Mouse (Mus musculus) stomach, embryonic 14.5 days (tissue): ENCODE data around the gene Mphosph8. TPM values are rescaled to one million over a fixed set of nuclear protein-coding genes. Genes with fewer than 3 reads are reported as not detected.

Experiments
- ATAC-seq: fragments of 200-750 bp; cut with Nextera tagmentation; 2 replicates; pipeline ENCODE4 v1.8.0; 2017; ENCODE audit warnings: low read depth, moderate TSS enrichment; ENCODE audit not compliant: insufficient number of reproducible peaks, insufficient read depth, low FRiP score
- H3K27ac ChIP-seq: fragments of 300-500 bp; sonication (generic); 2 replicates; pipeline ENCODE4 v1.5.1; 2014; ENCODE audit warnings: mild to moderate bottlenecking, low read length, moderate library complexity, mixed read lengths
- H3K27me3 ChIP-seq: fragments of 300-500 bp; sonication (generic); 2 replicates; pipeline ENCODE4 v1.6.1; 2014; ENCODE audit warnings: low read length, control low read depth, mixed read lengths; ENCODE audit not compliant: control insufficient read depth, insufficient read depth
- H3K36me3 ChIP-seq: fragments of 300-500 bp; sonication (generic); 2 replicates; pipeline ENCODE4 v1.6.1; 2014; ENCODE audit warnings: mild to moderate bottlenecking, control low read depth, low read length, moderate library complexity, mixed read lengths; ENCODE audit not compliant: control insufficient read depth, insufficient read depth
- H3K4me1 ChIP-seq: fragments of 300-500 bp; sonication (generic); 2 replicates; pipeline ENCODE4 v1.6.1; 2014; ENCODE audit warnings: low read length, control low read depth, mixed read lengths; ENCODE audit not compliant: control insufficient read depth, insufficient read depth
- H3K4me2 ChIP-seq: fragments of 300-500 bp; sonication (generic); replicated peaks from 2 replicates; pipeline ENCODE4 v1.6.1; 2014; ENCODE audit warnings: low read depth, low read length, control low read depth
- H3K4me3 ChIP-seq: fragments of 300-500 bp; sonication (generic); 2 replicates; pipeline ENCODE4 v1.5.1; 2014; ENCODE audit warnings: low read depth, low read length, control low read depth
- H3K9ac ChIP-seq: fragments of 300-500 bp; sonication (generic); replicated peaks from 2 replicates; pipeline ENCODE4 v1.6.1; 2014; ENCODE audit warnings: low read depth, mild to moderate bottlenecking, control low read depth, low read length, moderate library complexity, mixed read lengths
- H3K9me3 ChIP-seq: fragments of 300-500 bp; sonication (generic); 2 replicates; pipeline ENCODE4 v1.6.1; 2016; ENCODE audit warnings: low read depth, low read length, control low read depth; ENCODE audit not compliant: control insufficient read depth
- WGBS: fragments of 180-500 bp; shearing (Covaris S2); extraction: QIAGEN DNeasy Blood & Tissue Kit; methylation state at CpG from one replicate; pipeline ENCODE4 v1.1.7; 2014; 5-methylcytosine and 5-hydroxymethylcytosine counted together
- polyA plus RNA-seq: library from polyadenylated mRNA; unstranded; fragments of >200 nt; fragmentation: Nextera tagmentation; extraction: Ambion mirVana; gene quantifications from 2 replicates; pipeline ENCODE4 v1.2.1, GENCODE M21; 2014

Gene Mphosph8
- polyA plus RNA-seq: 30.0 and 35.9 TPM in 2 replicates

GRCm38 (mm10) chr14:56667969-56668802, at the start of gene Mphosph8:
Gene Mphosph8, plus strand, starts transcription at chr14:56668248.
- H3K9ac ChIP-seq: peak within 1 kb of the TSS; percentile 66
- peak within 1 kb of the TSS; percentile 88 for H3K27ac ChIP-seq
- peaks cover 8% of the 10 kb centered on the region; the same call in 1 of the 2 replicates for H3K4me1 ChIP-seq
- no peaks in the 10 kb centered on the region for H3K27me3 ChIP-seq
- H3K36me3 ChIP-seq: peaks cover 10% of the 10 kb centered on the region
- peak within 1 kb of the TSS; percentile 68 for H3K4me3 ChIP-seq
- ATAC-seq: peak; percentile 100
- H3K9me3 ChIP-seq: no peaks in the 10 kb centered on the region
- WGBS: under 1% methylated on average over 70 of the region's 70 CpGs
- H3K4me2 ChIP-seq: peak within 1 kb of the TSS; percentile 55

GRCm38 (mm10) chr14:56620425-56620824, 47.6 kb upstream of the Mphosph8 start:
- no peak overlapping the region for H3K27ac ChIP-seq
- H3K4me2 ChIP-seq: no peak overlapping the region
- H3K4me1 ChIP-seq: no peaks in the 10 kb centered on the region
- H3K9ac ChIP-seq: no peak overlapping the region
- ATAC-seq: no peak
- WGBS: 78% methylated on average over 8 of the region's 8 CpGs
- H3K36me3 ChIP-seq: no peaks in the 10 kb centered on the region; the same call in 1 of the 2 replicates
- no peak overlapping the region for H3K4me3 ChIP-seq
- no peaks in the 10 kb centered on the region for H3K9me3 ChIP-seq
- H3K27me3 ChIP-seq: no peaks in the 10 kb centered on the region

- Histone ChIP-seq H3K27ac (no peak overlapping the region), H3K36me3 (no peaks in the 10 kb centered on the region), H3K27me3 (no peaks in the 10 kb centered on the region), H3K9ac (no peak overlapping the region), H3K4me3 (no peak overlapping the region), H3K9me3 (no peaks in the 10 kb centered on the region), H3K4me2 (no peak overlapping the region), H3K4me1 (no peaks in the 10 kb centered on the region)
- 72% methylated on average over 4 of the region's 4 CpGs for WGBS
- ATAC-seq: 0 out of 2 replicates have a peak, but pooled peaks have one; percentile 23
Measured at GRCm38 (mm10) chr14:56626202-56626601, 41.8 kb upstream of the Mphosph8 start.

- WGBS: 84% methylated on average over 3 of the region's 3 CpGs
- ATAC-seq: no peak
Measured at GRCm38 (mm10) chr14:56628336-56628735, 39.7 kb upstream of the Mphosph8 start.

GRCm38 (mm10) chr14:56631109-56631508, 36.9 kb upstream of the Mphosph8 start:
- Histone ChIP-seq H3K36me3 (no peaks in the 10 kb centered on the region), H3K4me1 (no peaks in the 10 kb centered on the region), H3K27ac (no peak overlapping the region), H3K27me3 (no peaks in the 10 kb centered on the region), H3K4me3 (no peak overlapping the region), H3K9ac (no peak overlapping the region), H3K9me3 (no peaks in the 10 kb centered on the region), H3K4me2 (no peak overlapping the region)
- 90% methylated on average over 2 of the region's 2 CpGs for WGBS
- no peak for ATAC-seq

More at GRCm38 (mm10) chr14:56628336-56628735, 39.7 kb upstream of the Mphosph8 start:
- no peak overlapping the region for H3K4me3 ChIP-seq
- H3K4me2 ChIP-seq: no peak overlapping the region
- no peaks in the 10 kb centered on the region for H3K27me3 ChIP-seq
- H3K9me3 ChIP-seq: no peaks in the 10 kb centered on the region
- H3K36me3 ChIP-seq: no peaks in the 10 kb centered on the region
- H3K27ac ChIP-seq: no peak overlapping the region
- H3K9ac ChIP-seq: no peak overlapping the region
- no peaks in the 10 kb centered on the region for H3K4me1 ChIP-seq

- H3K27me3 ChIP-seq: no peaks in the 10 kb centered on the region
- 56% methylated on average over 7 of the region's 7 CpGs for WGBS
- H3K27ac ChIP-seq: no peak overlapping the region
- no peaks in the 10 kb centered on the region for H3K36me3 ChIP-seq
- H3K9me3 ChIP-seq: no peaks in the 10 kb centered on the region
- no peak overlapping the region for H3K9ac ChIP-seq
- no peak for ATAC-seq
- H3K4me2 ChIP-seq: no peak overlapping the region
- no peak overlapping the region for H3K4me3 ChIP-seq
- no peaks in the 10 kb centered on the region for H3K4me1 ChIP-seq
Measured at GRCm38 (mm10) chr14:56647206-56647605, 20.8 kb upstream of the Mphosph8 start.

- ATAC-seq: no peak
- Histone ChIP-seq H3K4me1 (no peaks in the 10 kb centered on the region), H3K27me3 (no peaks in the 10 kb centered on the region), H3K36me3 (no peaks in the 10 kb centered on the region), H3K27ac (no peak overlapping the region), H3K9ac (no peak overlapping the region), H3K9me3 (peaks cover 5% of the 10 kb centered on the region; the same call in 1 of the 2 replicates), H3K4me3 (no peak overlapping the region), H3K4me2 (no peak overlapping the region)
Measured at GRCm38 (mm10) chr14:56649448-56649847, 18.6 kb upstream of the Mphosph8 start.

- ATAC-seq: no peak
- H3K36me3 ChIP-seq: no peaks in the 10 kb centered on the region
- no peak overlapping the region for H3K4me2 ChIP-seq
- 57% methylated on average over 5 of the region's 5 CpGs for WGBS
- no peaks in the 10 kb centered on the region for H3K27me3 ChIP-seq
- no peak overlapping the region for H3K4me3 ChIP-seq
- H3K9ac ChIP-seq: no peak overlapping the region
- peaks cover 8% of the 10 kb centered on the region; the same call in 1 of the 2 replicates for H3K4me1 ChIP-seq
- no peaks in the 10 kb centered on the region for H3K9me3 ChIP-seq
- H3K27ac ChIP-seq: no peak overlapping the region
Measured at GRCm38 (mm10) chr14:56665651-56666050, 2.4 kb upstream of the Mphosph8 start.
